Mouse (Mus musculus): ENCODE data around the gene Gm8871.
"Not testable (repeated sequence)": the region's sequence is repeated elsewhere in the genome, so short reads cannot be mapped to it uniquely, and the experiment has no call there.

The Gm8871 gene

GRCm38 (mm10) chr5:10947505-10947904, at the start of gene Gm8871, which contains the start of gene Gm8857:
Gene Gm8871 (plus strand): TSS chr5:10947805.
Gene Gm8857 (plus strand): TSS chr5:10947807.
- not testable (repeated sequence) for DNase-seq (ENCODE audit: low spot score in 2 of 2)

- DNase-seq (ENCODE audit: low spot score in 2 of 2) = not testable (repeated sequence)
Observed at GRCm38 (mm10) chr5:10953512-10953911, 5.9 kb downstream of the Gm8871 start.

GRCm38 (mm10) chr5:10958057-10958456, 10.5 kb downstream of the Gm8871 start:
- not testable (repeated sequence) for DNase-seq (ENCODE audit: low spot score in 2 of 2)
